Mouse (Mus musculus): ENCODE results near the gene Tulp2.
"Not testable (repeated sequence)": the region's sequence is repeated elsewhere in the genome, so short reads cannot be mapped to it uniquely, and the experiment has no call there.

Tulp2 gene

GRCm38 (mm10) chr7:45522957-45523676, 41.4 kb downstream of the Tulp2 start:
- DNase-seq (ENCODE audit: low spot score), result no peak

- DNase-seq (ENCODE audit: low spot score), result no peak
Measured at GRCm38 (mm10) chr7:45523678-45524170, 42.0 kb downstream of the Tulp2 start.

GRCm38 (mm10) chr7:45524841-45525621, 43.4 kb downstream of the Tulp2 start:
- no peak for DNase-seq (ENCODE audit: low spot score)

GRCm38 (mm10) chr7:45525809-45526473, 44.3 kb downstream of the Tulp2 start, which contains the start of the genes Ppp1r15a and Plekha4:
Gene Ppp1r15a (minus strand): TSS chr7:45526268.
Gene Plekha4 (plus strand): TSS chr7:45526330.
- peak; percentile 93 for DNase-seq (ENCODE audit: low spot score)

GRCm38 (mm10) chr7:45526474-45527120, 44.9 kb downstream of the Tulp2 start:
- DNase-seq (ENCODE audit: low spot score), result no peak

GRCm38 (mm10) chr7:45527169-45527568, 45.5 kb downstream of the Tulp2 start:
- DNase-seq (ENCODE audit: low spot score), result not testable (repeated sequence)

- no peak for DNase-seq (ENCODE audit: low spot score)
Measured at GRCm38 (mm10) chr7:45529461-45529860, 47.8 kb downstream of the Tulp2 start.

- no peak for DNase-seq (ENCODE audit: low spot score)
Measured at GRCm38 (mm10) chr7:45530643-45531042, 49.0 kb downstream of the Tulp2 start.

GRCm38 (mm10) chr7:45535676-45536075, 54.0 kb downstream of the Tulp2 start:
- no peak for DNase-seq (ENCODE audit: low spot score)

GRCm38 (mm10) chr7:45537602-45538001, 55.9 kb downstream of the Tulp2 start:
- no peak for DNase-seq (ENCODE audit: low spot score)

GRCm38 (mm10) chr7:45538163-45539041, 56.7 kb downstream of the Tulp2 start:
- DNase-seq (ENCODE audit: low spot score), result peak; percentile 73

- DNase-seq (ENCODE audit: low spot score), result no peak
Measured at GRCm38 (mm10) chr7:45539095-45539494, 57.4 kb downstream of the Tulp2 start.

- DNase-seq (ENCODE audit: low spot score), result no peak
Measured at GRCm38 (mm10) chr7:45540213-45540612, 58.5 kb downstream of the Tulp2 start.

GRCm38 (mm10) chr7:45544525-45544924, 62.8 kb downstream of the Tulp2 start:
- DNase-seq (ENCODE audit: low spot score), result no peak

GRCm38 (mm10) chr7:45549641-45550436, 68.2 kb downstream of the Tulp2 start:
- no peak for DNase-seq (ENCODE audit: low spot score)

- DNase-seq (ENCODE audit: low spot score), result no peak
Measured at GRCm38 (mm10) chr7:45550821-45551511, 69.3 kb downstream of the Tulp2 start.

- DNase-seq (ENCODE audit: low spot score), result no peak
Measured at GRCm38 (mm10) chr7:45551512-45551883, 69.8 kb downstream of the Tulp2 start.

GRCm38 (mm10) chr7:45553519-45553918, 71.8 kb downstream of the Tulp2 start:
- no peak for DNase-seq (ENCODE audit: low spot score)

GRCm38 (mm10) chr7:45553990-45554389, 72.3 kb downstream of the Tulp2 start:
- DNase-seq (ENCODE audit: low spot score), result no peak

GRCm38 (mm10) chr7:45554744-45555143, 73.1 kb downstream of the Tulp2 start, which contains the start of gene Hsd17b14:
Gene Hsd17b14 (plus strand): TSS chr7:45554893.
- DNase-seq (ENCODE audit: low spot score), result no peak
